Mouse (Mus musculus): ENCODE data around the gene Taf1a.
"Not testable (repeated sequence)": the region's sequence is repeated elsewhere in the genome, so short reads cannot be mapped to it uniquely, and the experiment has no call there.

Taf1a gene

DNA sequence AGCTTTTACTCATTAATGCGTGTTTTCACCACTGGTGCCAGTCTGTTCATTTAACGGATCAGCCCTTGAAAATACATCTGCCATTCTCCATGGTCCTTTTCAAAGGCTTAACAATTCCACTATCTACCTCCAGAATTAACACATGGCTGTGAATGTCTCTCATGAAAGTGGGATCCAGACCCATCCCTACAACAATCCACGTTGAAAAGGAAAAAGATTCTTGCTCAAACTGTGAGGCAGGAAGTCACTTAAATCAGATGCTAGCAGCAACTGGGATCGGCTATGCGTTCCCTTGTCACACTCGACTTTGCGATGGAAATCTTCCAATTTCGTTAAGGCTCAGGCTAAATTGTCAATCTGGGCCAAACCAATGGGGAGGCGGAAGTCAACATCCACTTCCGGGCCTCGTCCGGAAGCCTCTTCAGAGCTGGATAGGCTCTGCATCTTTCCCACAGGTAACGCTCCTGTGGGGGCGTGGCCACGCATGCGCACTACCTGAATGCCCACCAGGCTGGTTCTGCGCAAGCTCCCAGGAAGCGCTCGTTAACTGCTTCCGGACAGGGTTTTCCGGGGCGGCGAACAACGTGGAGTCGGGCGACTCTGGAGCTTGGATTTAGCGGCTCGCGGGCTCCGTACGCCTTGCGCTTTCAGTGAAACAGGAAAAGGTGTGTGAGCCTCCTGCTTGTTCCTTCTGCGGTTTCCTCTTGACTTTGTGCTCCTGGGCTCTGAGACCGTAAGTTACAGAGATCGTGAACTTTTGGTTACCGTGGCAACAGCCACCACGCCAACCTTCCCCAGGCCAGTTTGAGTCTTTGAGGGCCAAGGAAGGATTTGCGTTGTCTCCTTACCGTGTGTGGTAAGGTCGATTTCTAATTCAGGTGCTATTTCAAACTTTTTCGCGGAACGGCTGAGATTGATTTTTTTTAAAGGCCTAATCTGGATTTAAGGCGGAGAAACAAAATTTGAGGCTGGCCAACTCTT lies at the start of gene Taf1a:
Gene Taf1a, plus strand, starts transcription at position 556 of the 981 bp plus-strand sequence.
- peak; percentile 89 for DNase-seq

DNA sequence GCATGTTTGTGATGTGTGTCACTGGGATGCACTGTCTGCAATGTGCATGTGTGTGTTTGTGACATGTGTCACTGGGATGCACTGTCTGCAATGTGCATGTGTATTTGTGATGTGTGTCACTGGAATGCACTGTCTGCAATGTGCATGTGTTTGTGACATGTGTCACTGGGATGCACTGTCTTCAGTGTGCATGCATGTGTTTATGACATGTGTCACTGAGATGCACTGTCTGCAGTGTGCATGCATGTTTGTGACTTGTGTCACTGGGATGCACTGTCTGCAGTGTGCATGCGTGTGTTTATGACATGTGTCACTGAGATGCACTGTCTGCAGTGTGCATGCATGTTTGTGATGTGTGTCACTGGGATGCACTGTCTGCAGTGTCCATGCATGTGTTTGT lies 45.9 kb upstream of the Taf1a start:
- not testable (repeated sequence) for DNase-seq

DNA sequence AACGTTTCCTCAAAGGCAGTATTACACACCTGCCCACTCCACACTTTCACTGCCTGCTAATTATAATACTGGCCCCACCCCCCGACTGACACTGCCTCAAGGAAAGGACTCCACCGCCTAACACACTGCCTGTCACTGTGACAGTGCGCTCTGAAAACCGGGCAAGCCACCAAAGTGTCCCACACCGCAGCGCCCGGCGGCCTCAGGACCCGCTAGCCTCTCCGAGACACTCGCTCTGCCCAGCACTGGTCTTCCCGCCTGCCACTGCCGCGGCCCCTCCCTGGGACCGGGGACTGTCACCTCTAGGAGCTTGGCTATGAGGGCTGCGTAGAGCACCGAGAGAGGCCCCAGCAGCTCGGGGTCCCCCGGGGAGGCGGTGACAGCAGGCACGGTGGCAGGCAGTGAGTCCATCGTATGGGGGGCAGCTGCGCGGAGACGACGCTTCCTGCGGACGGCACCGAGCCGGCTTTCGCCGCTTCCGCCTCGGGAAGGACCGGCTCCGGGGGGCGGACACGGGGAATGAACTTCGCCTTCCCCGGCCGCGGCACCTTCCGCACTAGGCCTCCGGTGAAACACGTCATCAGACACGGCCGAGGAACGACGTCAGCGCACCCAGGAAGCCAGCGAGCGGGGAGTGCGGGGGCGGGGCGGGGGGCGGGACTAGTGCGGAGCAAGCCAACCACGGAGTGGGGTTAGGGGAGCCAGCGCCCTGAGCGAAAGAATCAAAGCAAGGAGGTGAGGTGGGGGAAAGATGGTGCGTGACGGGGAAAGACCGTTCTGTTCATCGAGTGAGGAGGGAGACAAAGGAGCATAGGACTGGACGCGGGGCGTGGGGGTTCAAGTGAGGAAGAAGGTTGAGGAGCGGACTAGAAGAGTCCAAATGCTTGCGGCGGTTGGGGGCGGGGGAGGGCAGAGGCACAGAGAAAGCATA lies 43.6 kb upstream of the Taf1a start:
- peak; percentile 90 for DNase-seq

DNA sequence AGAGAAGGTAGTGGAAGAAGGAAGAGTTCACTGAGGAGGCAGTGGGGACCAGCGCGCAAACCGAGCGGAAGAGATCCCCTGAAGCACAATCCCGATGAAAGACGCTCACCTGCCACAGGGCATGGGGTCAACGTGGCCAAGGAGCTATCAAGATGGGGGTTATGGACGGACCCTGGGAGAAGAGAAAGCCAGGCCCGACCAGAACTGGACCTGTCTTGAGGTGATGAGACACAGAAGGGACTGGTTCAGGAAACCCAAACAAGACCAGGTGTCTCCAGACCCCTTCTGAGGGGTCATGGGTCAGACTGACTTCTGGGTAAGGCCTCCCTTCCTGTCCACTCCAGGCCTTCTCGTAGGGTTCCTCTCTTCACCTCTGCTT lies 43.0 kb upstream of the Taf1a start:
- DNase-seq = no peak

DNA sequence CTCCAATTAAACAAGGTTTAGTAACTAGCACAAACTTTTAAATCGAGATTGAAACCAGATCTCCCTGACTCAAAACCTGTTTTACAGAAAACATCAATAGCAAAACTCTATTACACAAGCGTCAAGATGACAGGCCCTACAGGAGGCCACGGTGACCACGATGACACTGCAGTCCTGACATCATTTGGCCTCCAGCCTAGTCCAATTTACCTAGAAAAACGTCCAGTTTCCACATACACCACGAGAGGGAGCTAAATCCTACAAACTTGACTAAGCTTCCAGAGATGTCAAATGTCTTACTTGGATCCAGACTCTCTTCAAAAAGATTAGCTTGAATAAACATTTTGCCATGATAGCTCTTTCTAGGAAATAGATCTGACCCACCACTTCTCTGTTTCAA lies 38.9 kb upstream of the Taf1a start:
- DNase-seq = peak; percentile 24

DNA sequence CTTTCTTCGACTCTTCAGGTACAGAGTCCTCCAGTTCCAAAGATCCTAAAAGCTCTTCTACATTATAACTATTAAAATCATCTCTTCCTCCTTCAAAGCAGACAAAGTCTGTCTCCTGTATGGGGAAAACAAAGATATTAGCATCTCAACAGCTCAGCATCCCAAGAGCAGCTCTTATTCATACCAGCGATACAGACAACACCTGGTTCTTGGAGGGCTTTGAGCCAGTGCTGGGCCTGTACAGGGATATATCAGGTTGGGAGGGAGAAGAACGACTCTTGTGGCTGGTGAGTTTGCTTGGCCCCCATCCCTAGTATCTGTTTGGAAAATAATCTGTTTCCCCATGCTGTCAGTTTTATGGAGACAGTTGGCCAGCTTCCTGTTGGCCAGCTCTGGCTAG lies 29.9 kb upstream of the Taf1a start:
- no peak for DNase-seq

DNA sequence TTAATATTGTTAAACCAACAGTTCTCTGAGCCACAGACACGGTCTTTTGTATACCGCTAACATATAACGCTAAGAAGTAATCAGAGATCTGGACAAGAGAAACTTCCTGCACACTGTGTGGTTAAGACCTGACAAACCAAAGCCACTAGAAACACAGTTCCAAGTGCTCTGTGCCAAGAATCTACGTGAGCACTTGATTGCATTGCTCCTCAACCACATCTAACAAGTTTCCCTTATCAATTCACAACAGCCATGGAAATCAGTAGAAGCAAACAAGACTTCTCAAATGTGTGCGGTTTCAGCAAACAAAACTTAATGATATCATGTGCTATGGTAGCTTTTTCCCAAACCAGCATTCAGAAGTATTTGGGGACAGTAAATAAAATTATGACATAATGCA lies 26.5 kb upstream of the Taf1a start:
- no peak for DNase-seq

DNA sequence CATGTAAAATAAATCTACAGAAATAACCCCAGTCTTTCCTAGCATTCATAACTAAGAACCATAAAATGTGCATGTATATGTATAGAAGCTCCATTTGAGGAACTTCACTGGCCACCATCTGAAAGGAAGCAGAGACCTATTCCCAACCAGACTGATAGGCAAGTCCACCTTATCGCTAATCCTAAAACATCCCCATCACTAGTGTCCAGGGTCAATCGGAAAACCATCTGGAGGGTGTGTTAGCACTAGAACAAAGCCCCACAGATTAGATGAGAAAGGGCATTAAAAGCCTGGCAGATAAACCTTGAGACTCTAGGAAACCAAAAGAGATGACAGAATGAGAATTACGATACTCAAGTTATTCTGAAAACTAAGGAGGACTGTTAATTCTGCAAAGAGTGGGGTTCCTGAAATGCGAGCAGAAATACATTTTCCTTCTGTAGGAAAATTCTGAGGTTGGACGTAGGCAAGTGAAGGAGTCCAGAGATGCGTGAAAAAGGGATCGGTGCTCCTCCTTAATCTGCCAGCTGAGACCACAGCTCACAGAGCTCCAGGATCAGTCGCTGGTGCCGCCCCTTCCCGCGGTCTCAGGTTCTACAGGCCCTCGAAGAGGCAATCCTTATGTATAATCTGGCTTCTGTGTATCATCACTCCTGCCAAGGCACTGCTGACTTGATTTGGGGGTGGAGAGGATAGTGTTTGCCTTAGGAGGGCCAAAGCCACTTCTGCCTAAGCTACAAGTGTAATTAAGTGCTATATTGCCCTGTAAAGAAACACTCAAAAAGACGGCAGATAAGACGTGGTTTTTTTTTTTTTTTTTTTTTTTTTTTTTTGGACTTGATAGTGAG lies 25.8 kb upstream of the Taf1a start:
- no peak for DNase-seq

DNA sequence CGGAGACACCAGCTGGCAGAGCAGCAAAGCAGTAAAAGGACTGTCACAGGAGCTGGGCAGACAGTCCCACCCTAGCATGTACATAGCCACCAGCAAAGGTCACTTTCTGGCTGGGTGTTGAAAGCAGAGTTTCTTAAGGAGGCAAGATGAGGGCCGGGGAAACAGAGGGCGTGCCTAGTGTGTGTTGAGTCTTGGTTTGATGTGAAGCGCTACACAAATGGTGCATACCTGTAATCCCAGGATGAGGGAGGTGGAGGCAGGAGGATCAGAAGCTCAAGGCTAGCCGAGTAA lies 25.3 kb upstream of the Taf1a start:
- DNase-seq = no peak

DNA sequence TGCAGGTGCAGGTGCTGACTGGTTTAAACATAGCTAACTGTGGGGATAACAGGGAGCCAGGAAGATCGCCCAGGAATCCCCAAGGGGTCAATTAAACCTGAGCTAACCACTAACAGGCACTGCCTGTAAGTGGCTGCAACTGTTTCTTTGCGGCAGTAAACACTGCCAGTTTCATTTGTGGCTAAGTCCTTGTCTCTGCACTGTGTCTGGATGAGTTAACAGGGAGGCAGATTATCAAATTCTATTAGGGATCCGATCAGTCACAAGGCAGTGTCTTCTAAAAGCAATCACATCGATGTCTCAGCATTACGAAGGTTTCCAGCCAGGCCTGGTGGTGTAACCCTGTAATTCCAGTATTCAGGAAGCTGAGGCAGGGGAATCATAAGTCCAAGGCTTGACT lies 22.4 kb upstream of the Taf1a start:
- no peak for DNase-seq

DNA sequence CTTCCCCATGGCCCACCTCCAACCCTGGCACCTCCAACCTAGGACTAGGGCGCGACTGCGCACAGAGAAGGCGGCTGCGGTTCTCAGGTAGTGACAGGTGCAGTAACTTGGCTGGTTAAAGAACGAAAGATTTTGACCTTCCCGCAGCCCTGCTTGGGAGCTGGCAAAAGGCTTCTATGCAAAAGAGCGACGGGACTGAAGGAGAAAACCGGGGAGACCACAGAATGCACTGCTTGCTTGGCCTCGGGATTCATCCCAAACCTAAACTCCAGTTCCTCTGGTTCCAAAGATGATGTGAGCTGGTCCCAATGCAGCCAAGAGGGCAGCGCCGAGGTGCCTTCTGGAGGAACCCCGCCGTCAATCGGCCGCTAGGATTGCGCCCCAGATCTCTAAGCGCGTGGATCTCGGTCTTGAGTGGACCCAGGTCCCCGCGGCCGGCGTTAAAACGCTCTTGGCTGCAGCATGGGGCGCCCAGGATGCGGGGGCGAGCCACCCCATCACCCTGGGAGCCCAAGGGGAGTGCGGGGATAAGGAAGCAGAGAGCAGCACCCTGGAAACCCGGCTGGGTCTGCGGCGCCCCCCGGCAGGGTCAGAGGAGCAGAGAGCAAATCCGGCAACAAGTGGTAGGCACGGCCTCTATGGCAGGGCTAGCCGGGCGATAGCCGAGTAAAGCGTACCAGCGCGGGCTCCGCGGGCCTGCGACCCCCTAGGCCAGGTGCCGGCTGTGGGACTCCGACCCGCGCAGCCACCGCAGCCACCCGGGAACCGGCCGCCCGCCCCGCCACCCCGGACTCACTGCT lies 20.0 kb upstream of the Taf1a start:
- DNase-seq = no peak

DNA sequence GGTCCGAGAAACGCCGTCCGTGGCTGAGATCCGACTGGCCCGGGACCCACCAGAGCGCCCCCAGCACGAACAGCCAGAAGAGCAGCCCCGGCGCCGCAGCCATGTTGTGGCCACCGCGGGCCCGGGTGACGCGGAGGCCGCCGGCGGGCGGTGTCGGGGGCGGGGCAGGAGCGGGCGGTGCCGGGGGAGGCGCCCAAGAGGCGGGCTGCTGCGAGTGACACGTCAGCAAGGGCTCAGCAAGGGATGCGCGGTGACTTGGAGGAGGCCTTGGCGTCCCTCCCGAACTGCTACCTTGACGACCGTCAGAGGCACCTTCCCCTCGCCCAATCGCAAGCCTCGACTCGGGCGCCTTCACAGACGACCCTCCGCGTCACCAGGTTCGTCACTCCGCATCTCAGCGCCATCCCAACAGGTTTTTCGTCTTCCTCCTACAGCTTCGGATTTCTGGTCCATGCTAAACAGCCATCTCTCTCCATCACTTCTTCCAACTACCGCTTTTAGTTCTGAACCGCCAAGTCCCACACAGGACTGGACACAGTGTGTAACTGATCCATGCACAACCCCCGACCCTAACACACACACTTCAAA lies 19.3 kb upstream of the Taf1a start, which contains the start of gene Mia3:
Gene Mia3, minus strand, starts transcription at position 127 of the 588 bp plus-strand sequence.
- peak; percentile 93 for DNase-seq

DNA sequence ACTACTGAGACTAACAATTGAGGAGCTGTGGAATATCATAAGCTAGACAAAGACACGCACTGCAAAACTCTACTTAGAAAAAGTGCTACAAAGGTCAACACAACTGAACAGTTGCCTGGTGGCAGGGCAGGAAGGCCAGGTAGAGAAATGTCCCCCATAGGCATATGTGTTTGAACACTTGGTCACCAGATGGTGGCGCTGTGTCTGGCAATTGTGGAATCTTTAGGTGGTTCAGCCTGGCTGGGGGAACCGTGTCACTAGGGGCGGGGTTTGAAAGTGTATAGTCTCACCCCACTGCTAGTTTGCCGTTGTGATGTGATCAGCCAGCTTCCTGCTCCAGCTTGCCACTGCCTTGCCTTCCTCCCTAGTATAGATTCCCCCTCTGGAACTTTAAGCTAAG lies 14.1 kb upstream of the Taf1a start:
- DNase-seq = no peak

DNA sequence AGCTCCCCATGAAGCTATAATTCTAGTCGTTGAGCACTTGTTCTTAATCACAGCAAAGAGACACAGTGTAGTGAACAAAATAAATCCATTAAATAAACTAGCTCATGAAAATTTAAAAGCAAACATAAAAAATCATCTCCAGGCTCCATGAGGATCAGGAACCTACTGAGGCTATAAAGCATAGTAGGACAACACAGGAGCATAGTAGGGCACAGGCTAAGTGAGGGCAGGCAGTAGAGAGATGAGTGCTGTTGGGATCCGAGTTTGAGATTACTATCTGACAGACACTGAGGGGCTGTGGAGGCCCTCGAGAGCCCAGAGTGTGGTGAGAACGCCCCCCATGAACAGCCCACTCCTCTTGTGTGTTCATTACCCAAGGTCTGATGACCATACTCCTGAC lies 11.7 kb upstream of the Taf1a start:
- no peak for DNase-seq

DNA sequence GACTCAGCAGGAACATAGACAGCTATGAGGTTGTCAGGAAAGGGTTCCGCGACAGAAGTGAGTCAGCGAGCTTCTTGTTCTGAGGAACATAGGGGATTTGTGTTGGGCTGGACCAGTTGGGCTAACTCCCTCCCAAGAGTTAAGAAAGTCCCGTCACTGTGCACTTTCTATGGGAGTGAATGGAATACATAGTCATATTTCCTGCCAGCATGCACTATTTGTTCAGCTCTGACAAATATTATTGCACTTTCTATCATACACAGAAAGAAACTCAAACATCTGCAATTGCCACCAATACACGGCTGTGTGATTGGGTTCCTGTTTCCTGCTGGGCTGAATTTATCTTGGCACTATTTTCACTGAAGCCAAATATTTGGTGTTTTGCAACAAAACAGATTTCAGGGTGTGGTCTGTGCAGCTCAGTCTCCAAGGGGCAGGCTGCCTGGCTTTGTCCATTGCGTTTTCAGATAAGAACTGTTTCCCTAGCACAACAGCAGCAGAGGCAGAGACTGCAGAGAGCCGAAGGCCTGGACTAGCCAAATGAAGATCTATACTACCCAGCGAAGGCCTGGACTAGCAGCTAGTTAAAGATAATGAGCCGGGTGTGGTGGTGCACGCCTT lies 10.3 kb upstream of the Taf1a start:
- DNase-seq = no peak

DNA sequence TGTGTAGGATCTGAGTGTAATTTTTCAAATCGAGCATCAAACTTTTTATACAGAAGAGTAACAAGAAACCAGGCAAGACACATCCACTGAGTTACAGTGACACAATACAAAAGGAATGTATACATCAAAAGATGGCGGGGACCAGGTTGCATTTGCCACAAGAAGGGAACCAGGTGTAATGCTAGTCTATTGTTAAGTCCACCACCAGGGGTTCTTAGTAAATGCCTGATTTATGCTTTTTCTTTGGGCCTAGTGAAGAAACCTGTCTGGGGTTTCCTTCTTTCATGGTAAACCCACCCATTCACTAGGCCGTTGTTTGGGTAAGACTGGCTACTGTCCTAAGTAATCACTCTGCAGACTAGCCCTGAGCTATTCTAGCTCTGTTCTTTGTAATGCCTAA lies 9.4 kb upstream of the Taf1a start:
- not testable (repeated sequence) for DNase-seq

DNA sequence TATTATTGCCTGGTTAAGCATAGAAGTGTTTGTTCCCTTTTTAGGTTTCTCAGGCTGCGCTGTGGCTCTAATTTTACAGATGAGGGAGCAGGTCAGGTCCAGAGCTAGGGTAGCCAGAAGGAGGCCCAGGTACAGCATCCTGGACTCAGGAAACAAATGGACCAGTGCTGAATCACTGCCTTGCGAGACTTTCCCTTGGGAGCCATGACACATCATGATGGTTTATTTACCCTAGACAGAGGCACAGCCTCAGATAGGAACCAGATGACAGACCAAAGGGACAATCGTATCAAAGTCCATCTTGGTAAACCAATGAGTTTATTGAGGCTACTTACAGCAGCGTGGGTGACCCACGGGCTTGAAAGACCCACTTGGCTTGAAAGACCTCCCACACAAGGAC lies 7.0 kb upstream of the Taf1a start:
- no peak for DNase-seq

DNA sequence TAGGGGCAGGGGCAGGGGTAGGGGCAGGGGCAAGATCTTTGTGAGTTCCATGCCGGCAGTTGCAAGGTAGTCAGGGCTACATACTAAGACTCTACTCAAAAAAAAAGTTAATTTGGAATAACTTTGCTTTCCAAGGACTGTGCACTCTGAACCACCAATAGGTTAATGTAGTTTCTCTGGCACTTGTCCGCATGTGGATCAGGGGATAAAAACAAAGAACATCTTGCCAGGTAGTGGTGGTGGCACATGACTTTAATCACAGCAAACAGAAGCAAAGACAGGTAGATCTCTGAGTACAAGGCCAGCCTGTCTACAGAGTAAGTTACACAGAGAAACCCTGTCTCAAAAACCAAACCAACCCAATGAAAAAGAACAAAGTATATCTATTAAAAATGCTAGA lies 6.2 kb upstream of the Taf1a start:
- DNase-seq = no peak

DNA sequence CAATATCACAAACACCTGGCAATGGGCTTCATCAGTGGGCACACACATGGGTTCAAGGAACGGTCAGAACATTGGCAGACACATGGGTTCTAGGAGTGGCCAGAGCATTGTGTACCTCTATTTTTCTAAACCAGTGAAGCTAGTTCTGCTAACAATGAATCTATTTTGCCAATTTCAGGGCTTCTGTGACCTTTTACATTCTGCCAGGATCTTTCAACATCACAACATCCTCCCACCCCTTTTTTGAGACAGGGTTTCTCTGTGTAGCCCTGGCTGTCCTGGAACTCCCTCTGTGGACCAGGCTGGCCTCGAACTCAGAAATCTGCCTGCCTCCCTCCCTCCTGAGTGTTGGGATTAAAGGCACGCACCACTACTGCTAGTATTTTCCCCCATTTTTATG lies 1.4 kb upstream of the Taf1a start:
- DNase-seq = not testable (repeated sequence)

DNA sequence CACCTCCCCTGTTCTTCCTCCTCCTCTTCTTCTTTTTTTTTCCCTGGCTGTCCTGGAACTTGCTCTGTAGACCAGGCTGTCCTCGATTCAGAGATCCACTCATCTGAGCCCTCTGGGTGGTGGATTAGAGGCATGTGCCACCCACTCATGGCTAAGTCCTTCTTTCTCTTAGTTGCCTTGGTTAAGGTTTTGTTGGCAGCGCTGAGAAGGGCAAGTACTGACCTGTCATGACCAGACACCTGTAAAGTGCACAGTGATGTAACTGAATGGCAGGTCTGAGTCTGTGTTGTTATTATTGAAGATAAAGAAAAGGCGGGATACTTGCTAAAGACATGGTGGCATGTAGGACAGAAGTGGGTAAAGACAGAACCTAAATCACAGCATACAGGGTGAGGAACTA lies 14.6 kb downstream of the Taf1a start:
- DNase-seq = no peak

DNA sequence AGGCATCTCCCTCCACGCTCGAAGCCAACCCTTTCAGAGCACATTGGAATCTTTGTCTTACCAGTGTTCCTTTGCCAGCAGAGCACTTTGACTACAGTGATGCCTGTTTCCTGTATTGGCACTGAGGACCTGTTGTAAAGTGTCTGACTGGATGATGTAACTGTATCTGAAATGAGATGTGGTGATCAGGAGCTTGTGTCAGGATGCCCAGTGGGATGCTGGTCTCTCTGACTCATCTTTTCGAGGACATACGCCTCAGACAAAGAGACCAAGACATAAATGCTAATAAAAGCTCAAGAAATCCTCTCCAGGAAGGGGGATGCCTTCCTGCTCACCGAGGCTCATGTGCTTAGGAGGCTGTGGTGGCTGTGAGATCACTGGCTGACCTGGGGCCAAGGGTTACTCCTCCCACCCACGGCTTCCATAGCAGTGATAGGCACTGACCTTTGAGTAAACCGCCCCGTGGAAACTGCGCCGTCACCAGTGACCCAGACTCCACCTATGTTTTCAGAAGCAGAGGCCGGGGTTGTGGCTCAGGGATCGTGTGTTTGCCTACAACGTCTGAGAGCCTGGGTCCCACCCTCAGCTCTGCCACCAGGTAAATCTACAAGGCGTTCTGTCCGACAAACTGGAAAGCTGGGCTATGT lies 25.4 kb downstream of the Taf1a start:
- DNase-seq = no peak
